Mouse (Mus musculus) heart, postnatal 25 days (tissue): Measurements from ENCODE around the gene Rras. TPM values are rescaled to one million over a fixed set of nuclear protein-coding genes. Genes with fewer than 3 reads are reported as not detected.

Experiments used
- DNase-seq: peaks from one replicate; pipeline ENCODE4 v3.0.0; 2022; ENCODE audit warnings: low spot score
- intact Hi-C: fragments of 180-260 bp; cut with DNase I; formaldehyde crosslinking; loops from one replicate; pipeline ENCODE4 v1.15.1; 2025
- microRNA-seq: library from miRNA; unstranded; fragments of <30 nt; microRNA quantifications from one replicate; pipeline ENCODE4 v1.2.0, GENCODE M21; 2022
- total RNA-seq, 2 experiments: library from RNA; stranded (reverse); gene quantifications; 2 replicates each; pipeline ENCODE4 v1.2.3; 2021

Rras gene
- total RNA-seq, 2 experiments from 2014 or later, result 48.9 to 56.6 TPM

GRCm38 (mm10) chr7:45068000-45068318 lies 50.2 kb downstream of the Rras start:
- intact Hi-C loops, result loop anchor here (2.0 kb wide), 1 partner anchor 85 kb away; no protein-coding TSS in a partner anchor
- no peak for DNase-seq

- no peak for DNase-seq
- intact Hi-C loops, result loop anchor here (2.0 to 10.0 kb wide), 2 partner anchors 87 to 235 kb away; no protein-coding TSS in a partner anchor
Observed at GRCm38 (mm10) chr7:45069671-45070070, 51.9 kb downstream of the Rras start.

Small RNA genes lying within 50 kb of the gene (microRNA-seq; reads per million reads assigned to microRNA genes)
- not detected for gene Mir7054

Other genes with a start within 250 kb of the Rras start
- gene Nup62, start 201.9 kb upstream of the Rras start, total RNA-seq, result 10 to 100 TPM; 26.0 to 28.6 TPM
- 1 to 10 TPM in 1 of 2 experiments, under 1 TPM in 1; 0.62 to 2.2 TPM for gene Il4i1, start 201.6 kb upstream of the Rras start, total RNA-seq
- 10 to 100 TPM; 63.7 to 64.5 TPM for gene Atf5, start 201.3 kb upstream of the Rras start, total RNA-seq
- gene Akt1s1, start 169.0 kb upstream of the Rras start, total RNA-seq, result 10 to 100 TPM; 61.8 to 75.9 TPM
- 10 to 100 TPM; 44.3 to 47.0 TPM for gene Tbc1d17, start 168.9 kb upstream of the Rras start, total RNA-seq
- gene Pnkp, start 160.8 kb upstream of the Rras start, total RNA-seq, result 10 to 100 TPM; 16.0 to 16.6 TPM
- 100 to 1,000 TPM; 153 to 165 TPM for gene Ptov1, start 148.2 kb upstream of the Rras start, total RNA-seq
- gene Med25, start 125.2 kb upstream of the Rras start, total RNA-seq, result 10 to 100 TPM; 66.7 to 73.9 TPM
- 10 to 100 TPM; 12.9 to 15.0 TPM for gene Fuz, start 121.9 kb upstream of the Rras start, total RNA-seq
- 10 to 100 TPM; 72.5 to 73.1 TPM for gene Ap2a1, start 88.5 kb upstream of the Rras start, total RNA-seq
- not detected for gene Tsks, start 74.8 kb upstream of the Rras start, total RNA-seq
- 1 to 10 TPM; 2.7 to 3.1 TPM for gene Cpt1c, start 43.1 kb upstream of the Rras start, total RNA-seq
- 100 to 1,000 TPM; 105 to 111 TPM for gene Prmt1, start 31.4 kb upstream of the Rras start, total RNA-seq
- gene Irf3, start 20.3 kb upstream of the Rras start, total RNA-seq, result 10 to 100 TPM; 28.3 to 30.9 TPM
- gene Bcl2l12, start 19.2 kb upstream of the Rras start, total RNA-seq, result 10 to 100 TPM; 10.2 to 11.2 TPM
- 10 to 100 TPM; 45.5 to 49.7 TPM for gene Scaf1, start 1.6 kb upstream of the Rras start, total RNA-seq
- gene Prr12, start 34.9 kb downstream of the Rras start, total RNA-seq, result 10 to 100 TPM; 23.2 to 27.7 TPM
- 10 to 100 TPM; 25.7 to 27.8 TPM for gene Nosip, start 44.5 kb downstream of the Rras start, total RNA-seq
- gene Prrg2, start 44.7 kb downstream of the Rras start, total RNA-seq, result 1 to 10 TPM; 6.8 to 7.1 TPM
- 10 to 100 TPM; 28.1 to 32.4 TPM for gene Rcn3, start 74.3 kb downstream of the Rras start, total RNA-seq
- gene Fcgrt, start 85.9 kb downstream of the Rras start, total RNA-seq, result 10 to 100 TPM; 66.1 to 71.7 TPM
- 100 to 1,000 TPM; 517 to 569 TPM for gene Rps11, start 106.5 kb downstream of the Rras start, total RNA-seq
- gene Rpl13a, start 110.8 kb downstream of the Rras start, total RNA-seq, result 100 to 1,000 TPM; 613 to 620 TPM
- gene Gm45713, start 118.3 kb downstream of the Rras start, total RNA-seq, result not detected
- 10 to 100 TPM in 1 of 2 experiments, 1 to 10 TPM in 1; 5.3 to 15.0 TPM for gene Flt3l, start 118.5 kb downstream of the Rras start, total RNA-seq
- gene Pih1d1, start 136.3 kb downstream of the Rras start, total RNA-seq, result 10 to 100 TPM; 29.7 to 30.9 TPM
- gene Aldh16a1, start 136.6 kb downstream of the Rras start, total RNA-seq, result 10 to 100 TPM; 23.5 to 37.6 TPM
- gene Slc17a7, start 146.0 kb downstream of the Rras start, total RNA-seq, result 10 to 100 TPM; 18.1 to 18.7 TPM
- gene Gfy, start 161.6 kb downstream of the Rras start, total RNA-seq, result not detected
- not detected for gene Pth2, start 163.0 kb downstream of the Rras start, total RNA-seq
- gene Ccdc155, start 186.9 kb downstream of the Rras start, total RNA-seq, result not detected
- not detected for gene Dkkl1, start 194.2 kb downstream of the Rras start, total RNA-seq
- 10 to 100 TPM in 1 of 2 experiments, 1 to 10 TPM in 1; 7.0 to 12.0 TPM for gene Tead2, start 197.8 kb downstream of the Rras start, total RNA-seq
- 1 to 10 TPM; 2.9 to 3.2 TPM for gene Cd37, start 221.2 kb downstream of the Rras start, total RNA-seq
- gene Slc6a16, start 223.1 kb downstream of the Rras start, total RNA-seq, result not detected